Mouse (Mus musculus) ovary, adult 18-20 months (tissue): ENCODE results near the gene Pip4k2a.

Experiments used
- DNase-seq: peaks from one replicate; pipeline ENCODE4 v3.0.0; 2022; ENCODE audit warnings: low spot score, mixed read lengths

The Pip4k2a gene

GRCm38 (mm10) chr2:18833024-18833590 lies 164.8 kb downstream of the Pip4k2a start:
- no peak for DNase-seq

DNA sequence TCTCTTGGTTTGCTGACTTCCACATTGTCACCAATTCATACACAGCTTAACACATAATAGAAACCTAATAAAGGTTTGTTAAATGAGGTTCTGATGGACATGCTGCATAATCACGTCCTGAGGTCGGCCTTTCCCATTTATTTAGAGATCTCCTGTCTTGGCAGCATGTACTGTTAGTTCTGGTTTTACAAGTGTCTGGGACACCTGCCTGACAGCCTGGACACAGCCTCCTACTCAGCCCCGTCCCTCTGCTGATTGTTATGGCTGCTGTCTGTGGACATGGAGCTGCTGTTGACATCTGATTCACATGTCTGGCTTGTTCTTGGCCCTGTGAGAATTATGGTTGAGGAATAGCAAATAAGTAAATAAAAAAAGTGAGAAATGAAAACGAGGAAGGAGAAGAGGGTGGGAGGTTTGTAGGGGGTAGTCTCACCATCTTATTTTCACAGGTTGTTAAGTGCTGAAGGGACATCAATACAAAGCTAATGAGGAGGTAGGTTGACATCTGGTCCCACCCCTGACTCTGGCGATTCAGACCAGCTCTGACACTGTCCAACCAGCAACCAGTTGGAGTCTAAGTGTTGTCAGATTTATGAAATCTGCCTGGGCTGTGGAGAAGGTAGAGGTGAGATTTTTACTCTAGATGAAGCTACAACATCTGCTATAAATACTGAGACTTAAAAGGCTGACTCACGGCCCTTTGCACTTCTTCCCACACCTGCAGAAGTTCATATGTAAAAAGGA lies 166.7 kb downstream of the Pip4k2a start:
- no peak for DNase-seq

- no peak for DNase-seq
These were observed 175.2 kb downstream of the Pip4k2a start for GRCm38 (mm10) chr2:18822711-18823110.

GRCm38 (mm10) chr2:18821451-18822379 lies 176.2 kb downstream of the Pip4k2a start:
- DNase-seq = peak; percentile 4

GRCm38 (mm10) chr2:18819520-18819919 lies 178.4 kb downstream of the Pip4k2a start:
- no peak for DNase-seq

DNA sequence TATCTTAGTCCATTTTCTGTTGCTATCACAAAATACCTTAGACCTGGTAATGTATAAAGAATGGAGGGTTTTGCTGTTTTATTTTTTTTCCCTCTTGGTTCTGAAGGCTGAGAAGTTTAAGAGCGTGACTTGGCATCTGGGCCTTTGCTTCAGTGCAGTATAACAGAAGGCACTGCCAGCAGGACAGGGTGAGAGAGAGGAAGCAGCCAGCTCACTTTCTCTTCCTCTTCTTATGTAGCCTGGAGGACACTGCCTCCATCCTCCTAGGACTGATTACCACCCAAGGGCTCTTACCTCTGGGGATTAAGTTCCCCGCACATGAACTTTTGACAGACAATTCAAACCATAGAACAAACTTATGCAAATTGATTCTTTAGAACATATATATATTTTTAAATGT lies 181.9 kb downstream of the Pip4k2a start:
- DNase-seq = no peak

GRCm38 (mm10) chr2:18815336-18815965 lies 182.5 kb downstream of the Pip4k2a start:
- DNase-seq = no peak

GRCm38 (mm10) chr2:18814447-18814804 lies 183.5 kb downstream of the Pip4k2a start:
- DNase-seq = no peak

- no peak for DNase-seq
These were observed 184.1 kb downstream of the Pip4k2a start for GRCm38 (mm10) chr2:18813683-18814446.

- no peak for DNase-seq
These were observed 190.0 kb downstream of the Pip4k2a start for GRCm38 (mm10) chr2:18807961-18808360.

DNA sequence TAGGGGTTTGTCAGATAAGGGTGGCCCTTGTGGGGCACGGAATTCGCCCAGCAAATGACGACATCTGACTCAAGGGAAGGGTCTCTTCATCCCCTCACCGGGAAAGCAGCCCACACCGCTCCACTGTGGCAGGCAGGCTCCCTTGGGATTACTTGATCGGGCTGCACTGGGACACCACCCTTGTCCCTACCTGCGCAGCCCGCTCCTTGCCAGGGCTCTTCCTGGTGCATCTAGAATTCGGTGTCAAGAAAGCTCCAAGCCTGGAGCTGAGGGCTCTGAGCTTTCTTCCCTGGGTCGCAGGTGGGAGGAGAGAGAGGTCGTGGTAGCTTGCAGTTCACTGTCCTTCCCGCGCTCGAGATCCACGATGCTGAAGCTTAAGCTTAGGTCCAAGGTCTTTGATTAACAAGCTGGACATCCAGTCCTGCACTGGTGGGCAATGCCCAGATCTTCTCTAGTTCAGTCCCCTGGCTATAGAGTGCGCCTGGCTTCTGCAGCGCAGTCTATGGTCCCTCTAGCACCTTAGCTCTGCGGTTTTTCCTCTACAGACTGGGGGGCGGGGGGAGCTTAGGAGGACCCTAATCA lies 196.6 kb downstream of the Pip4k2a start:
- no peak for DNase-seq

DNA sequence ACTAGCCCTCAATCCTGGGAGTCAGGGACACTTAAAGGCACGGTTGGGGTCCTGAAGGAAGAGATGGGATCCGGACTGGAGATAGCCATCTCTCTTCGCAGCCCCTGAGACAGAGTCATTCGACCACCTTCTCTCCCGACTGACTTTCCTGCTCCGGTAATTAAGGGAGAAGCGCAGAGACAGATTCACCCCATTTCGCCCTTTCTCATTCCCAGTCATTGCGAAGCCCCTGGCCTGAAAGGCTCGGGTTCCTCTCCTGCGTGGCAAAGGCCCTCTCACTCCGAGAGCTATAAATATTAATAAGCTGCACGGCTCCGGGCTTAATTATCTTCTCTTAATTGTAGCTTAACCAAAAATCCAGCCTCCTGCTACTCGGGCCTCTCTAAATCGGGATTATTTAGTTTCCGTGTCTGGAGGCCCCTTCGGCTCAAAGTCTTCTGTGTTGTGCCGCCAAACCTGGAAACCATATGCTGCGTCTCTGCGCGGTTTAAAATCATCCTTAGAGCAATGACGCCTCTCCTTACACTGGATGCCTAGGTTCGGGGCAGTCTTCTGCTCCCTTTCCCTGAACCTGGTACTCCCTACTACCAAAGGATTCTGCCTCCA lies 197.2 kb downstream of the Pip4k2a start:
- DNase-seq = no peak

DNA sequence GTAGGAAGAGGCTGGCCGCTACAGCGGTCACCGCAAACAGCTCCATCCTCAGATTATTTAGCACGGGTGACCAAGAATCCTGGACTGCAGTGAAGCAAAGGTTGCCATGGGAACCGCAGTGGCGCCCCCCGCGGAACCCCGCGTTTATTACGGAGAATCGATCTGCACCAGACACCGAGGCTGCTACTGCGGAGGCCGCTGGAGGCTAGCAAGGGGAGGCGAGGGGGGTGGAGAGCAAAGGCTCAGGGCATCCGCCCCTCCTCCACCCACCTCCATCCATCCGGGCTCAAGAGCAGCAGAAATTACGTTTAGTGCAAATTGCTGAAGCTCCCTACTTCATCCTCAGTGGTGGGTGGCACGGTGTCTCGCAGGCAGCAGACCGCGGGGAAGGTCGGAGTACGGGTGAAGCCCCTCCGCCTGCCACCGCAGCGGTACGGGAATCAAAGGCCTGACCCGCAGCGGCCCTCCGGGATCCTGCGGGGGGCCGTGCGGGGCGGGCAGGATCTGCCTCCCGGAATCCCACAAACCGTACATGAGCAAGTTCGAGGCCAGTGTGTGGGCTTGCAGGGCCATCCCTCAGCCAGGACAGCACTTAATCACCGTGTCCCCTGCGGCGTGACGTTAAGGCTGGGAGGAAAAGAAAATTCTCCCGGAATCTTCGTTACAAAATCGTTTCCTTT lies 197.8 kb downstream of the Pip4k2a start:
- peak; percentile 11 for DNase-seq

DNA sequence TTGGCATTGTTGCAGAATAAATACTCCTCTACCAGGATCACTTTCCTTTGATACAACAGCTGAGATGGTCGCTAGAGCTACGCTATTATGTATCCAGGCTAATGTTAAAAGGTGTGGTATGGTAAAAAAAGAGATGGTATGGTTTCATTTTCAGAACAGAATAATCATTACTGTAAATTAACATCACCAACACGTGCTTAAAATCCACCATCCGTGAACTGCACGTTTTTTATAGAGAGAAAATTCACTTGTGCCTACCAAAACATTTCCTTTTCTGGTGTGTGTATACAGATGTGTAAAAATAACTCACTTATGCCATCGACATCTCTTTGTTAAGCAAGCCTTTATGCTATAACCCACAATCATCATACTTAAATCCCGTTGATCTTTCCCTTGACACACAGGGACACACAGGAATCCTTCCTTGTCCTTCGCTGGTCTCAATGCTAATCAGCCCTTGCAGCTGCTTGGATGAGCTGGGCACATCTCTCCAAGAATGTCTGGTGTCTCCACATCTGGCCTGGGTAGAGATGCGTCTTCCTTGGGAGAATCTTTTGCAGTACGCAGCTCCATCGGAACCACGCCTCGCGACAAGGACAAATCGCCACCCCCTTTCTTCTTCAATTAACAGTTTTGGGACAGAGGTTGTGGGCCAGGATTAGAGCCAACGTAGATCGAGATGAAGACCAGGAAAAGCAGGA lies 198.5 kb downstream of the Pip4k2a start:
- no peak for DNase-seq

GRCm38 (mm10) chr2:18797776-18798175 lies 200.2 kb downstream of the Pip4k2a start:
- DNase-seq = no peak

DNA sequence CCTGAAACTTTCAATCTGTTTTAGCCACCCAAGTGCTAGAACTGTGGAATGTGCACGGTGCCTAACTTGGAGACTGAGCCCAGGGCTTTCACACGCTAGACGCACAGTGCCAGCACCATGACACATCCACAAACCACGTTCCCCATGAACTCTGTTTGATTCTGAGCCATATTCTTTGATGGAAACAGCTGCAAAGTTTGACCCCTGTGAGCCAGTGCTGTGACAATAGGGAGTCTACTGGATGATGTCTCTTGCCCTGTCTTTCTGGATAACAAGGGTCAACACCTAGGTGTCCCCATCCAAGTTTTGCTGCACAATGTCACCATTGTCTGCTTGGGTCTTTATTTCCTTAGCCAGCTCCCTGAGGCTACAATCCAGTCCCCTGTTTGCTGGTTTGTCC lies 203.7 kb downstream of the Pip4k2a start:
- no peak for DNase-seq
